Comparison of ENCODE assay signal across 16 mouse cellular contexts in the genomic region with DNA sequence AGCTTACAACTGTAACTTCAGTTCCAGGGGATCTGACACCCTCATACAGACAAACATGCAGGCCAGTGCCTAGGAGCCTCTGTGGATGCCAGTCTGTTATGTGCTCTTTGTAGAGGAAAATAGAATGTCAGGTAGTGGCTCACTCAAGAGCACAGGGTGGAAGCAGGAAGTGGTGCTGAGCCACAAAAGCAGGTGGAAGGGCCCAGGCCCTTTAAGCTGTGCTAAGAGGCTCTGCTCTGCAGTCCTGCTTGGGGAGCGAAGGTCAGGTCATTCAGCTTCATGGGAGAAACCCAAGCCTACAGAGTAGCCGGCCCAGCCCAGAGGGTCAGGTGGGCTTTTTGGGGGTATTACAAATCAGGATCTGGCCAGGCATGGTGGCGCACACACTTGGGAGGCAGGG. TPM values are rescaled to one million over a fixed set of nuclear protein-coding genes. Genes with fewer than 3 reads are reported as not detected.
A peak's percentile ranks its signal among the peaks of the same experiment; 100 is the strongest.
DNase-seq lines count a peak whose midpoint lies in the region; ATAC-seq and TF ChIP-seq lines count a peak whose summit lies in the region.
"Had no signal": no experiment of that assay in that cellular context is flagged by ENCODE, and none has a peak within 500 bp of the region (broad histone marks: within the 10 kb centered on the region; RNA-seq: fewer than 3 reads in every experiment).

No protein-coding gene starts in this region.

- H3K9ac ChIP-seq in stomach, embryonic 14.5 days (replicated peaks; ENCODE audit: low read depth, low read length), result no peak overlapping the region
- H3K9ac ChIP-seq in stomach, postnatal 0 days (ENCODE audit: low read length), result no peak overlapping the region
- H3K9ac ChIP-seq: hindbrain, embryonic 14.5 days; midbrain, embryonic 12.5 days; stomach, embryonic 15.5 days had no signal

- WGBS in stomach, embryonic 14.5 days, result 89% methylated on average over 3 of the region's 3 CpGs
- 88% methylated on average over 3 of the region's 3 CpGs for WGBS in stomach, postnatal 0 days

- H3K9me3 ChIP-seq in stomach, embryonic 14.5 days (ENCODE audit: control insufficient read depth, low read depth, low read length), result no peaks in the 10 kb centered on the region
- no peaks in the 10 kb centered on the region for H3K9me3 ChIP-seq in stomach, postnatal 0 days (ENCODE audit: control insufficient read depth, low read length)
- H3K9me3 ChIP-seq: midbrain, embryonic 12.5 days; stomach, embryonic 15.5 days had no signal

- peak overlapping the region; percentile 10; the same call in 1 of the 2 replicates for H3K27ac ChIP-seq in stomach, embryonic 14.5 days (ENCODE audit: low read length)
- no peak overlapping the region for H3K27ac ChIP-seq in stomach, postnatal 0 days (replicated peaks)
- H3K27ac ChIP-seq: hindbrain, embryonic 14.5 days; kidney, postnatal 0 days; midbrain, embryonic 12.5 days; stomach, embryonic 15.5 days had no signal

- H3K4me2 ChIP-seq in stomach, embryonic 14.5 days (replicated peaks; ENCODE audit: low read depth, low read length), result no peak overlapping the region
- H3K4me2 ChIP-seq in stomach, postnatal 0 days (replicated peaks; ENCODE audit: low read depth), result no peak overlapping the region
- H3K4me2 ChIP-seq: hindbrain, embryonic 14.5 days; midbrain, embryonic 12.5 days; stomach, embryonic 15.5 days had no signal

- no peaks in the 10 kb centered on the region for H3K27me3 ChIP-seq in stomach, embryonic 14.5 days (ENCODE audit: control insufficient read depth, insufficient read depth, low read length)
- no peaks in the 10 kb centered on the region for H3K27me3 ChIP-seq in stomach, postnatal 0 days (ENCODE audit: control insufficient read depth, insufficient read depth, low read length)
- H3K27me3 ChIP-seq: midbrain, embryonic 12.5 days; Patski; stomach, embryonic 15.5 days had no signal

- H3K4me3 ChIP-seq in stomach, embryonic 14.5 days (ENCODE audit: low read depth, low read length), result no peak overlapping the region
- no peak overlapping the region for H3K4me3 ChIP-seq in stomach, postnatal 0 days (ENCODE audit: low read depth, low read length)
- H3K4me3 ChIP-seq: midbrain, embryonic 12.5 days; stomach, embryonic 15.5 days had no signal

- peaks cover 32% of the 10 kb centered on the region for H3K4me1 ChIP-seq in stomach, embryonic 14.5 days (ENCODE audit: control insufficient read depth, insufficient read depth, low read length)
- H3K4me1 ChIP-seq in stomach, postnatal 0 days (replicated peaks; ENCODE audit: control insufficient read depth, insufficient read depth), result peaks cover 9% of the 10 kb centered on the region

- no peak for TF ChIP-seq EP300 in stomach, postnatal 0 days (optimal IDR thresholded peaks at IDR 0.05)

- peaks cover 42% of the 10 kb centered on the region for H3K36me3 ChIP-seq in stomach, embryonic 14.5 days (ENCODE audit: control insufficient read depth, insufficient read depth, low read length)
- peaks cover 14% of the 10 kb centered on the region for H3K36me3 ChIP-seq in stomach, postnatal 0 days (ENCODE audit: control insufficient read depth, insufficient read depth, low read length)

- no peak for DNase-seq in stomach, postnatal 0 days (ENCODE audit: low spot score)
- DNase-seq in T-cell, adult 2 months (ENCODE audit: low spot score), result peak; percentile 78
- DNase-seq in thymus, postnatal 0 days (ENCODE audit: low spot score), result peak; percentile 69
- DNase-seq in right cerebral cortex, adult 18-20 months, result no peak
- no peak for DNase-seq in embryo, embryonic 10 days (ENCODE audit: low spot score)
- DNase-seq in cerebellum, postnatal 10 days, result no peak
- DNase-seq: gastrocnemius, postnatal 10 days; layer of hippocampus, postnatal 36 days; right cerebral cortex, postnatal 4 days had no signal

- no peak for TF ChIP-seq CTCF in stomach, postnatal 0 days (IDR thresholded peaks at IDR 0.05; ENCODE audit: low read depth)

- no peak for ATAC-seq in stomach, embryonic 14.5 days (ENCODE audit: insufficient number of reproducible peaks, insufficient read depth, low FRiP score, low read depth)
- no peak for ATAC-seq in stomach, postnatal 0 days (ENCODE audit: low FRiP score, low TSS enrichment)
- ATAC-seq: intestine, postnatal 0 days; Patski had no signal

RNA-seq across cellular contexts. Expression of a gene that starts 4.8 kb away (rescaled TPM):
- polyA plus RNA-seq in stomach, embryonic 14.5 days (2014; fragmentation: Nextera tagmentation; extraction: Ambion mirVana), result 1,258 and 1,269 TPM in 2 replicates
- 880 and 955 TPM in 2 replicates for polyA plus RNA-seq in stomach, postnatal 0 days (2015; fragmentation: Nextera tagmentation; extraction: Ambion mirVana)
- 1,689 and 1,723 TPM in 2 replicates for polyA plus RNA-seq in thymus, postnatal 0 days (2015; fragmentation: Nextera tagmentation; extraction: Ambion mirVana)

RNA-seq across cellular contexts. Expression of a gene that starts 16.7 kb away (rescaled TPM):
- 71.7 and 73.7 TPM in 2 replicates for polyA plus RNA-seq in stomach, embryonic 14.5 days (2014; fragmentation: Nextera tagmentation; extraction: Ambion mirVana)
- polyA plus RNA-seq in stomach, postnatal 0 days (2015; fragmentation: Nextera tagmentation; extraction: Ambion mirVana), result 31.5 and 35.7 TPM in 2 replicates
- polyA plus RNA-seq in thymus, postnatal 0 days (2015; fragmentation: Nextera tagmentation; extraction: Ambion mirVana), result 73.3 and 80.4 TPM in 2 replicates

RNA-seq across cellular contexts. Expression of a gene that starts 17.2 kb away (rescaled TPM):
- 63.4 and 70.7 TPM in 2 replicates for polyA plus RNA-seq in stomach, embryonic 14.5 days (2014; fragmentation: Nextera tagmentation; extraction: Ambion mirVana)
- 13.4 and 15.1 TPM in 2 replicates for polyA plus RNA-seq in stomach, postnatal 0 days (2015; fragmentation: Nextera tagmentation; extraction: Ambion mirVana)
- polyA plus RNA-seq in thymus, postnatal 0 days (2015; fragmentation: Nextera tagmentation; extraction: Ambion mirVana), result 35.4 and 49.6 TPM in 2 replicates

RNA-seq across cellular contexts. Expression of a gene that starts 24.8 kb away (rescaled TPM):
- polyA plus RNA-seq in stomach, embryonic 14.5 days (2014; fragmentation: Nextera tagmentation; extraction: Ambion mirVana), result 15.5 and 17.6 TPM in 2 replicates
- polyA plus RNA-seq in stomach, postnatal 0 days (2015; fragmentation: Nextera tagmentation; extraction: Ambion mirVana), result 29.1 and 29.4 TPM in 2 replicates
- 70.6 and 72.0 TPM in 2 replicates for polyA plus RNA-seq in thymus, postnatal 0 days (2015; fragmentation: Nextera tagmentation; extraction: Ambion mirVana)

RNA-seq across cellular contexts. Expression of a gene that starts 37.3 kb away (rescaled TPM):
- polyA plus RNA-seq in stomach, embryonic 14.5 days (2014; fragmentation: Nextera tagmentation; extraction: Ambion mirVana), result 47.1 and 51.1 TPM in 2 replicates
- polyA plus RNA-seq in stomach, postnatal 0 days (2015; fragmentation: Nextera tagmentation; extraction: Ambion mirVana), result 27.5 and 28.3 TPM in 2 replicates
- 42.0 and 42.5 TPM in 2 replicates for polyA plus RNA-seq in thymus, postnatal 0 days (2015; fragmentation: Nextera tagmentation; extraction: Ambion mirVana)

Comparison
In these comparisons a context has a peak if more than half of its experiments do, and no peak if none do; other contexts are left out.
1. DNase-seq: peak in T-cell, adult 2 months (single experiment) and thymus, postnatal 0 days (single experiment); none in stomach, postnatal 0 days (single experiment), right cerebral cortex, adult 18-20 months (single experiment), embryo, embryonic 10 days (single experiment) and cerebellum, postnatal 10 days (0 of 2).